ENCODE assay signal across 8 mouse cellular contexts in genomic region chrX:166661043-166661718, GRCm38 (mm10).
DNase-seq lines count a peak whose midpoint lies in the region; ATAC-seq lines count a peak whose summit lies in the region.

No protein-coding gene starts in this region.

- H3K36me3 ChIP-seq in hindbrain, embryonic 14.5 days (replicated peaks; ENCODE audit: control insufficient read depth, insufficient read depth): no peaks in the 10 kb centered on the region

- H3K27me3 ChIP-seq in hindbrain, embryonic 14.5 days (ENCODE audit: control insufficient read depth, insufficient read depth, low read length): peaks cover 10% of the 10 kb centered on the region; the same call in 1 of the 2 replicates

- H3K27ac ChIP-seq in hindbrain, embryonic 14.5 days: peak overlapping the region; percentile 83

- WGBS in hindbrain, embryonic 14.5 days: 21% methylated on average over 16 of the region's 16 CpGs

- no peak overlapping the region for H3K4me3 ChIP-seq in hindbrain, embryonic 14.5 days (replicated peaks; ENCODE audit: low read length)

- H3K4me2 ChIP-seq in hindbrain, embryonic 14.5 days (replicated peaks): peak overlapping the region; percentile 40

- peak; percentile 78 for DNase-seq in Muller cell, postnatal 12 days (ENCODE audit: inconsistent ontology term)
- peak; percentile 48 to 60 for DNase-seq in cerebellum, postnatal 10 days
- peak; percentile 36 to 55 for DNase-seq in frontal cortex, postnatal 36 days (ENCODE audit: low spot score in 2 of 2)
- DNase-seq in hindbrain, embryonic 14.5 days (ENCODE audit: low spot score): peak; percentile 58
- DNase-seq in layer of hippocampus, postnatal 25 days (ENCODE audit: extremely low spot score in 1 of 2, low spot score in 1 of 2): peak; percentile 11 to 48
- peak; percentile 15 for DNase-seq in lung, postnatal 14 days
- peak; percentile 42 for DNase-seq in ovary, postnatal 36 days (ENCODE audit: low spot score)
- peak; percentile 63 to 77 for DNase-seq in thymus, postnatal 36 days

- ATAC-seq in hindbrain, embryonic 14.5 days (ENCODE audit: low FRiP score): peak; percentile 85

- H3K9me3 ChIP-seq in hindbrain, embryonic 14.5 days (ENCODE audit: control insufficient read depth, low read length): no peaks in the 10 kb centered on the region

- H3K4me1 ChIP-seq in hindbrain, embryonic 14.5 days (replicated peaks; ENCODE audit: control insufficient read depth, insufficient read depth, low read length): no peaks in the 10 kb centered on the region

- H3K9ac ChIP-seq in hindbrain, embryonic 14.5 days: peak overlapping the region; percentile 45; the same call in 1 of the 2 replicates

Comparison
In these comparisons a context has a peak if more than half of its experiments do, and no peak if none do; other contexts are left out.
1. DNase-seq: peak in every context shown above with its lines; median percentile 78 in Muller cell, postnatal 12 days; 70 in thymus, postnatal 36 days; 58 in hindbrain, embryonic 14.5 days; 54 in cerebellum, postnatal 10 days; 46 in frontal cortex, postnatal 36 days; 42 in ovary, postnatal 36 days; 30 in layer of hippocampus, postnatal 25 days; 15 in lung, postnatal 14 days.